Mouse (Mus musculus) C2C12 (cell line): ENCODE data around the gene Hpn.

Source experiments
- CEBPB ChIP-seq: IDR thresholded peaks from one replicate; pipeline ENCODE4 v1.6.1; 2011; ENCODE audit warnings: low read depth, mild to moderate bottlenecking, control low read depth, moderate library complexity
- CTCF ChIP-seq: IDR thresholded peaks from one replicate; pipeline ENCODE4 v1.5.1; 2011; ENCODE audit not compliant: control insufficient read depth, insufficient read depth, insufficient read length
- MAX ChIP-seq: IDR thresholded peaks from one replicate; pipeline ENCODE4 v1.6.1; 2011; ENCODE audit warnings: mild to moderate bottlenecking, control low read depth
- USF1 ChIP-seq: IDR thresholded peaks from one replicate; pipeline ENCODE4 v1.6.1; 2011; ENCODE audit warnings: low read depth, mild to moderate bottlenecking, control low read depth, moderate library complexity

- TF ChIP-seq CTCF: no peak
- no peak for TF ChIP-seq CEBPB
- no peak for TF ChIP-seq MAX
- no peak for TF ChIP-seq USF1
Observed at GRCm38 (mm10) chr7:31058211-31058610, 56.9 kb downstream of the Hpn start.
